8 mouse cellular contexts compared by ENCODE assay signal in genomic region chr7:97737256-97737637, GRCm38 (mm10). TPM values are rescaled to one million over a fixed set of nuclear protein-coding genes. Genes with fewer than 3 reads are reported as not detected.
DNase-seq lines count a peak whose midpoint lies in the region; ATAC-seq and TF ChIP-seq lines count a peak whose summit lies in the region.

No protein-coding gene starts in this region.

- H3K9ac ChIP-seq in embryonic facial prominence, embryonic 14.5 days (ENCODE audit: low read depth, low read length) = peak overlapping the region; percentile 70
- no peak overlapping the region for H3K9ac ChIP-seq in limb, embryonic 11.5 days (ENCODE audit: low read length)
- peak overlapping the region; percentile 77 for H3K9ac ChIP-seq in neural tube, embryonic 13.5 days

- intact Hi-C loops in left cerebral cortex, adult 2 months (cut with DNase I) = no loop called here
- intact Hi-C loops in left cerebral cortex, postnatal 14 days (cut with DNase I) = no loop called here

- no peak for TF ChIP-seq CTCF in left cerebral cortex, adult 2 months (IDR thresholded peaks at IDR 0.05)

- no peaks in the 10 kb centered on the region for H3K36me3 ChIP-seq in embryonic facial prominence, embryonic 14.5 days (ENCODE audit: control insufficient read depth, insufficient read depth, low read length)
- no peaks in the 10 kb centered on the region for H3K36me3 ChIP-seq in limb, embryonic 11.5 days (ENCODE audit: control insufficient read depth, insufficient read depth, low read length)
- no peaks in the 10 kb centered on the region for H3K36me3 ChIP-seq in neural tube, embryonic 13.5 days

- H3K9me3 ChIP-seq in embryonic facial prominence, embryonic 14.5 days (ENCODE audit: control insufficient read depth, low read length) = no peaks in the 10 kb centered on the region
- no peaks in the 10 kb centered on the region for H3K9me3 ChIP-seq in limb, embryonic 11.5 days (ENCODE audit: control insufficient read depth, low read length)
- H3K9me3 ChIP-seq in neural tube, embryonic 13.5 days = no peaks in the 10 kb centered on the region

- ATAC-seq in embryonic facial prominence, embryonic 14.5 days (ENCODE audit: low read depth) = no peak
- no peak for ATAC-seq in limb, embryonic 11.5 days (ENCODE audit: insufficient number of reproducible peaks, low FRiP score, low TSS enrichment, low read depth)
- ATAC-seq in neural tube, embryonic 13.5 days (ENCODE audit: low read depth) = no peak

- peaks cover 7% of the 10 kb centered on the region; the same call in 1 of the 2 replicates for H3K4me1 ChIP-seq in embryonic facial prominence, embryonic 14.5 days (ENCODE audit: control insufficient read depth, insufficient read depth, low read length)
- no peaks in the 10 kb centered on the region for H3K4me1 ChIP-seq in limb, embryonic 11.5 days (ENCODE audit: control insufficient read depth, insufficient read depth, low read length)
- H3K4me1 ChIP-seq in neural tube, embryonic 13.5 days (replicated peaks) = peaks cover 21% of the 10 kb centered on the region

- no peak for DNase-seq in left cerebral cortex, adult 2 months (ENCODE audit: extremely low spot score in 1 of 2, low spot score in 2 of 2)
- no peak for DNase-seq in left cerebral cortex, adult 9 months (ENCODE audit: low spot score in 2 of 2)
- no peak for DNase-seq in embryonic facial prominence, embryonic 14.5 days (ENCODE audit: low spot score)
- no peak for DNase-seq in limb, embryonic 11.5 days (ENCODE audit: low spot score)
- no peak for DNase-seq in adrenal gland, adult 18-20 months (ENCODE audit: low spot score in 2 of 2)
- no peak for DNase-seq in spleen, adult 18-20 months
- no peak for DNase-seq in left cerebral cortex, postnatal 14 days (ENCODE audit: low spot score in 2 of 2)

- peak overlapping the region; percentile 94 for H3K4me2 ChIP-seq in embryonic facial prominence, embryonic 14.5 days (ENCODE audit: low read depth, low read length)
- peak overlapping the region; percentile 76 for H3K4me2 ChIP-seq in limb, embryonic 11.5 days (ENCODE audit: low read depth, severe bottlenecking)
- peak overlapping the region; percentile 97 for H3K4me2 ChIP-seq in neural tube, embryonic 13.5 days

- WGBS in embryonic facial prominence, embryonic 14.5 days = 8% methylated on average over 11 of the region's 12 CpGs
- WGBS in limb, embryonic 11.5 days = 14% methylated on average over 12 of the region's 12 CpGs
- WGBS in neural tube, embryonic 13.5 days = 8% methylated on average over 12 of the region's 12 CpGs

- H3K27me3 ChIP-seq in embryonic facial prominence, embryonic 14.5 days (replicated peaks; ENCODE audit: control insufficient read depth, insufficient read depth, low read length) = no peaks in the 10 kb centered on the region
- H3K27me3 ChIP-seq in limb, embryonic 11.5 days (ENCODE audit: control insufficient read depth, insufficient read depth, low read length) = no peaks in the 10 kb centered on the region
- H3K27me3 ChIP-seq in neural tube, embryonic 13.5 days = no peaks in the 10 kb centered on the region

- H3K4me3 ChIP-seq in left cerebral cortex, adult 2 months = peak overlapping the region; percentile 83
- H3K4me3 ChIP-seq in embryonic facial prominence, embryonic 14.5 days (ENCODE audit: low read depth, low read length) = peak overlapping the region; percentile 56
- peak overlapping the region; percentile 51 for H3K4me3 ChIP-seq in limb, embryonic 11.5 days (ENCODE audit: low read depth, low read length)
- peak overlapping the region; percentile 70 for H3K4me3 ChIP-seq in neural tube, embryonic 13.5 days

- H3K27ac ChIP-seq in left cerebral cortex, adult 2 months = peak overlapping the region; percentile 84
- no peak overlapping the region for H3K27ac ChIP-seq in embryonic facial prominence, embryonic 14.5 days (replicated peaks; ENCODE audit: low read depth, low read length)
- H3K27ac ChIP-seq in limb, embryonic 11.5 days (replicated peaks; ENCODE audit: low read depth, low read length) = no peak overlapping the region
- no peak overlapping the region for H3K27ac ChIP-seq in neural tube, embryonic 13.5 days (replicated peaks)

RNA-seq across cellular contexts. Expression of gene Aqp11, which starts 0.8 kb away (rescaled TPM):
- total RNA-seq in left cerebral cortex, adult 2 months (2021) = 10 to 100 TPM; 22.3 to 23.6 TPM
- 4.4 and 4.7 TPM in 2 replicates for polyA plus RNA-seq in embryonic facial prominence, embryonic 14.5 days (2014; fragmentation: Nextera tagmentation; extraction: Ambion mirVana)
- polyA plus RNA-seq in limb, embryonic 11.5 days (2014; fragmentation: Nextera tagmentation; extraction: Ambion mirVana) = 2.7 and 2.8 TPM in 2 replicates
- 11.6 and 12.7 TPM in 2 replicates for polyA plus RNA-seq in neural tube, embryonic 13.5 days (2015; fragmentation: Nextera tagmentation; extraction: Ambion mirVana)
- 1 to 10 TPM; 2.8 to 3.8 TPM for total RNA-seq in adrenal gland, adult 18-20 months (2021)
- 10 to 100 TPM; 22.9 to 23.6 TPM for total RNA-seq in left cerebral cortex, postnatal 14 days (2021)

RNA-seq across cellular contexts. Expression of gene Clns1a, which starts 40.8 kb away (rescaled TPM):
- total RNA-seq in left cerebral cortex, adult 2 months (2021) = 10 to 100 TPM; 82.2 to 84.6 TPM
- 162 and 182 TPM in 2 replicates for polyA plus RNA-seq in embryonic facial prominence, embryonic 14.5 days (2014; fragmentation: Nextera tagmentation; extraction: Ambion mirVana)
- 282 and 286 TPM in 2 replicates for polyA plus RNA-seq in limb, embryonic 11.5 days (2014; fragmentation: Nextera tagmentation; extraction: Ambion mirVana)
- polyA plus RNA-seq in neural tube, embryonic 13.5 days (2015; fragmentation: Nextera tagmentation; extraction: Ambion mirVana) = 193 and 209 TPM in 2 replicates
- 10 to 100 TPM; 47.4 to 53.8 TPM for total RNA-seq in adrenal gland, adult 18-20 months (2021)
- 10 to 100 TPM; 73.5 to 77.2 TPM for total RNA-seq in left cerebral cortex, postnatal 14 days (2021)

RNA-seq across cellular contexts. Expression of gene Pak1, which starts 51.1 kb away (rescaled TPM):
- total RNA-seq in left cerebral cortex, adult 2 months (2021) = 100 to 1,000 TPM; 414 to 463 TPM
- 29.8 and 31.8 TPM in 2 replicates for polyA plus RNA-seq in embryonic facial prominence, embryonic 14.5 days (2014; fragmentation: Nextera tagmentation; extraction: Ambion mirVana)
- 33.2 and 39.4 TPM in 2 replicates for polyA plus RNA-seq in limb, embryonic 11.5 days (2014; fragmentation: Nextera tagmentation; extraction: Ambion mirVana)
- polyA plus RNA-seq in neural tube, embryonic 13.5 days (2015; fragmentation: Nextera tagmentation; extraction: Ambion mirVana) = 113 and 121 TPM in 2 replicates
- 10 to 100 TPM; 26.9 to 31.3 TPM for total RNA-seq in adrenal gland, adult 18-20 months (2021)
- 100 to 1,000 TPM; 272 to 273 TPM for total RNA-seq in left cerebral cortex, postnatal 14 days (2021)

Comparison
In these comparisons a context has a peak if more than half of its experiments do, and no peak if none do; other contexts are left out.
1. RNA of gene Aqp11, which starts 0.8 kb away (total RNA-seq): 22.3 to 23.6 TPM in left cerebral cortex, adult 2 months and 22.9 to 23.6 TPM in left cerebral cortex, postnatal 14 days; 2.8 to 3.8 TPM in adrenal gland, adult 18-20 months; every median in the first group is over 4 times any median in the second.
2. RNA of gene Pak1, which starts 51.1 kb away (total RNA-seq): 414 to 463 TPM in left cerebral cortex, adult 2 months and 272 to 273 TPM in left cerebral cortex, postnatal 14 days; 26.9 to 31.3 TPM in adrenal gland, adult 18-20 months; every median in the first group is over 4 times any median in the second.
3. Peak in every context shown above with its lines, with median percentiles within 50 percentile points of each other: H3K4me3 ChIP-seq and H3K4me2 ChIP-seq.